Mouse (Mus musculus) forebrain, embryonic 15.5 days (tissue): Measurements from ENCODE around the gene Ccdc12. TPM values are rescaled to one million over a fixed set of nuclear protein-coding genes. Genes with fewer than 3 reads are reported as not detected.
A peak's percentile ranks its signal among the peaks of the same experiment; 100 is the strongest.

Experiments used
- ATAC-seq: fragments of 200-750 bp; cut with Nextera tagmentation; replicated peaks from 2 replicates; pipeline ENCODE4 v1.8.0; 2017; ENCODE audit warnings: mild to moderate bottlenecking, moderate TSS enrichment, moderate library complexity
- H3K27ac ChIP-seq: fragments of 300-500 bp; sonication (generic); replicated peaks from 2 replicates; pipeline ENCODE4 v1.5.1; 2015; ENCODE audit warnings: mild to moderate bottlenecking, inconsistent platforms
- H3K27me3 ChIP-seq: fragments of 300-500 bp; sonication (generic); 2 replicates; pipeline ENCODE4 v1.6.1; 2015; ENCODE audit warnings: inconsistent platforms
- H3K36me3 ChIP-seq: fragments of 300-500 bp; sonication (generic); 2 replicates; pipeline ENCODE4 v1.6.1; 2015; ENCODE audit warnings: mild to moderate bottlenecking, inconsistent platforms
- H3K4me1 ChIP-seq: fragments of 300-500 bp; sonication (generic); 2 replicates; pipeline ENCODE4 v1.6.1; 2015; ENCODE audit warnings: inconsistent platforms
- H3K4me2 ChIP-seq: fragments of 300-500 bp; sonication (generic); replicated peaks from 2 replicates; pipeline ENCODE4 v1.6.1; 2015; ENCODE audit warnings: mild to moderate bottlenecking, inconsistent platforms
- H3K4me3 ChIP-seq: fragments of 300-500 bp; sonication (generic); 2 replicates; pipeline ENCODE4 v1.5.1; 2015; ENCODE audit warnings: mild to moderate bottlenecking, inconsistent platforms
- H3K9ac ChIP-seq: fragments of 300-500 bp; sonication (generic); replicated peaks from 2 replicates; pipeline ENCODE4 v1.6.1; 2015; ENCODE audit warnings: mild to moderate bottlenecking, inconsistent platforms
- H3K9me3 ChIP-seq: fragments of 300-500 bp; sonication (generic); 2 replicates; pipeline ENCODE4 v1.6.1; 2016; ENCODE audit warnings: inconsistent platforms
- WGBS: fragments of 180-500 bp; shearing (Covaris S2); methylation state at CpG from one replicate; pipeline ENCODE4 v1.1.7; 2015; ENCODE audit warnings: mixed read lengths; 5-methylcytosine and 5-hydroxymethylcytosine counted together
- polyA plus RNA-seq: library from polyadenylated mRNA; unstranded; fragments of >200 nt; fragmentation: Nextera tagmentation; extraction: Ambion mirVana; gene quantifications from 2 replicates; pipeline ENCODE4 v1.2.1, GENCODE M21; 2015

The Ccdc12 gene
- polyA plus RNA-seq, 1 experiment from 2014 or later = 120 TPM

DNA sequence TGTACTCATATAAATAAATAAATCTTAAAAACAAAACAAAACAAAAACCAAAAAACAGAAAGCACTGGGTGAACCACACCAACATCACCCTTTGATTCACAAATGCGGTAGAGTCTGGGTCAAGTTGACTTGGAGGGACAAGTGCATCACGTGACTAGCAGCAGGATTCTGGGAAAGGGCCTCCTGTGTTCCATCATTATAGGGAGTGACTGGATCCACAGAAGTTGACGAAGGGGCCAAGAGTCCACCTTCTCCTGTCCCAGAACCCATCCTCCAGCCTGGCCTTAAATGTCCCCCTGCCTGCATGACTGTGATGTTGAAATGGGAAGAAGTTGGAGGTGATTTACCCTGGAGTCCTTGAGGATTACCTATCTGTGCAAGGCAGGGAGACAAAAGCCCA is 62.5 kb downstream of the Ccdc12 start:
- H3K36me3 ChIP-seq = peaks cover 3% of the 10 kb centered on the region; the same call in 1 of the 2 replicates
- no peak overlapping the region for H3K4me2 ChIP-seq
- H3K9me3 ChIP-seq = no peaks in the 10 kb centered on the region
- no peak overlapping the region for H3K9ac ChIP-seq
- no peak overlapping the region for H3K27ac ChIP-seq
- H3K4me1 ChIP-seq = no peaks in the 10 kb centered on the region
- no peaks in the 10 kb centered on the region for H3K27me3 ChIP-seq
- H3K4me3 ChIP-seq = no peak overlapping the region
- 84% methylated on average over 3 of the region's 3 CpGs for WGBS
- no peak for ATAC-seq

DNA sequence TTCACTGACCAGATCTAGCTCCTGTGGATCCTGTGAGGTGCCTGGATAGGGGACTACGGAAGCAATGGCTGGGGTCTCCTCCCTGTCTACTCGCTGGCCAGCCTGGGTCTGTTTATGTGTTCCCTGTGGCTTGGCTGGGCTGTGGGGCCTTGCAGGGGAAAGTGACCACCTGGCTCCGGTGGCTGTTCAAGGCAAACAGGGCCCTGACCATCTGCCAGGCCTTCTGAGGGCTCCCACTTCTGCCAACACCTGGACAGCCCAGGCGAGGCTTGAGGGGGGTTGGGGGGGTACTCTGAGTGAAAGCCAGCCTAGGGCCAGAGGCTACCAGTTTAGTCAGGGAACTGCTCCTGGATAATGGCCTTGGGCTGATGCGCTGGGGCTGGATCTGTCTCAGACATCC is 63.7 kb downstream of the Ccdc12 start:
- H3K4me3 ChIP-seq = no peak overlapping the region
- no peak overlapping the region for H3K4me2 ChIP-seq
- H3K36me3 ChIP-seq = no peaks in the 10 kb centered on the region
- H3K9me3 ChIP-seq = no peaks in the 10 kb centered on the region
- no peak overlapping the region for H3K27ac ChIP-seq
- no peaks in the 10 kb centered on the region for H3K27me3 ChIP-seq
- H3K4me1 ChIP-seq = no peaks in the 10 kb centered on the region
- 81% methylated on average over 5 of the region's 5 CpGs for WGBS
- ATAC-seq = no peak
- H3K9ac ChIP-seq = no peak overlapping the region

DNA sequence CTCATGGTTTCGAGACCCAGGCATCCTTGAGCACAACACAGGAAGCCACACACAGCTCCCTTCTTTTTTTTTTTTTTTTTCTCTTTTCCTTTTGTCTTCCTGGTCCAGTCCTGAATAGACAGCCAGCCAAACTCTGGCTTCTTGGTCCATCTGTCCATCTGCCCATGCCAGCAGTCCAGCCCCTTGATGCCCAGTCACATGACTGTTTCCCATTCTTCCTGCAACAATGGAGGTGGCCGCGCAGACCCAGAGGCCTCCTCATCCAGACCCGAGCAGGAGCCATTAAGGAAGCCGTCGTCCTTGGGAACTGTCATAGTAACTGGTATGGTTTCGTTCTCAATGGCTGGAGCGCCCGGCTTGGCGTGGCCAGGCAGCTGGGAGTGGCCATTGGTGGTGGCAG is 65.8 kb downstream of the Ccdc12 start:
- Histone ChIP-seq H3K9ac (no peak overlapping the region), H3K36me3 (no peaks in the 10 kb centered on the region), H3K9me3 (no peaks in the 10 kb centered on the region), H3K27me3 (peaks cover 11% of the 10 kb centered on the region; the same call in 1 of the 2 replicates), H3K4me3 (no peak overlapping the region), H3K4me1 (peaks cover 15% of the 10 kb centered on the region), H3K4me2 (no peak overlapping the region), H3K27ac (no peak overlapping the region)
- no peak for ATAC-seq
- 82% methylated on average over 10 of the region's 10 CpGs for WGBS

DNA sequence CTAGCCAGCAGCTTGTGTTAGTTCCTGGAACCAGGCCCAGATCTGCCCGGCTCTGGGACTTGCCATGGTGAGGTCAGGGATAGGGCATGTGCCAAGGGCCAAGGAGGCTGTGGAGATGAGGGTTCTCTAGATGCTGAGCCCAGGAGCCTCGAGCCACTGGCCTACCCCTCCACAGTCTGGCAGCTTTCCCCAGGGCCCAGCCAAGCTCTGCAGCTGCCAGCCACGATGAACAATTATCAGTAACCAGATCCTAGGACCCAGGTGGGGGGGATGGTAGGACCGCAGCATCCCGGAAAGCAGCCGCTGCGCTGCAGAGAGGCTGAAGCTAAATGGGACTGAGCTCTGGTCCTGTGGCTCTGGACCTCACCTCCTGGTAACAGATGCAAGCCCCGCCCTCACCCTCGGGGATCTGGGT is 69.4 kb downstream of the Ccdc12 start:
- Histone ChIP-seq H3K27ac (no peak overlapping the region), H3K27me3 (peaks cover 24% of the 10 kb centered on the region; the same call in 1 of the 2 replicates), H3K9ac (no peak overlapping the region), H3K36me3 (no peaks in the 10 kb centered on the region), H3K4me3 (no peak overlapping the region), H3K4me2 (no peak overlapping the region), H3K9me3 (no peaks in the 10 kb centered on the region), H3K4me1 (peaks cover 19% of the 10 kb centered on the region)
- ATAC-seq = peak; percentile 54
- 3% methylated on average over 9 of the region's 9 CpGs for WGBS

DNA sequence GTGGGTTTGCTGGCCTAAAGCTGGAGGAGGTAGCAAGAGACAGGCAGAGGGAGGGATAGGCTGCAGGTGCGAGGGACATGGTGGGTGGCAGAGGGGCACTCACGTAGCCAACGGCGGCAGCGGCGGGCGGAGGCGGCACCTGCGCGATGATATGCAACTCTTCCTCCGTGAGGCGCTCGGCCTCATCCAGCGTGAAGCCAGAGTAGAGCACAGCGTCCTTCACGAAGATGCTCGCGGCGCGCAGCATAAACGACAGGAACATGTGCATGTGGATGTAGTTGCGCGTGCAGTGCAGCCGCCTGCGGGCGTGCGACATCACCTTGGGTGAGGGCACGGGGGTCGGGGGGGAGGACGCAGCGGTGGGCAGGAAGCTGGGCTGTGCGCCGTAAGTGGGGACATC is 70.6 kb downstream of the Ccdc12 start:
- peaks cover 19% of the 10 kb centered on the region for H3K4me1 ChIP-seq
- H3K9me3 ChIP-seq = no peaks in the 10 kb centered on the region
- peak overlapping the region; percentile 30 for H3K9ac ChIP-seq
- H3K4me3 ChIP-seq = peak overlapping the region; percentile 31
- no peaks in the 10 kb centered on the region for H3K36me3 ChIP-seq
- peak overlapping the region; percentile 60 for H3K4me2 ChIP-seq
- no peak overlapping the region for H3K27ac ChIP-seq
- ATAC-seq = peak; percentile 3; the same call in 1 of the 2 replicates
- H3K27me3 ChIP-seq = peaks cover 24% of the 10 kb centered on the region; the same call in 1 of the 2 replicates
- WGBS = 2% methylated on average over 33 of the region's 33 CpGs

DNA sequence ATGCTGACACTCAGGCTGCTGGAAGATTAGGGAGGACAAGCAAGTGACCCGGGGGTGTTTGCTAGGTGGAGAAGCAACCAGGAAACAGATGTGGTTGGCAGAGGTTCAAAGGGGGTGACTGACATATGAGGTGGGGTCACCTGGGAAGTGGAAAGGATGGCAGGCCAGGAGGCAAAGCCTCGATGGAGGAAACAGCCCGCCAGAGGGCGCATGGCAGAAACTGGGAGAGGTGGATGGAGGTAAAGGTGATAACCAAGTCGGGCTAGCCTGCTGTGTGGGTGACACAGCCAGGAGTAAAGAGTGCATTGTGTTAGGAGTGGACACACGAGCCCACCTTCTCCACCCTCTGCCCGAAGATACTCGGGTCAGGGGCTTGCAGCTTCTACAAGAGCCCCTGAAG is 73.5 kb downstream of the Ccdc12 start:
- peaks cover 40% of the 10 kb centered on the region; the same call in 1 of the 2 replicates for H3K27me3 ChIP-seq
- H3K4me2 ChIP-seq = no peak overlapping the region
- 13% methylated on average over 8 of the region's 8 CpGs for WGBS
- no peaks in the 10 kb centered on the region for H3K9me3 ChIP-seq
- peaks cover 30% of the 10 kb centered on the region for H3K4me1 ChIP-seq
- no peak overlapping the region for H3K4me3 ChIP-seq
- ATAC-seq = no peak
- no peak overlapping the region for H3K27ac ChIP-seq
- no peak overlapping the region for H3K9ac ChIP-seq
- H3K36me3 ChIP-seq = no peaks in the 10 kb centered on the region

DNA sequence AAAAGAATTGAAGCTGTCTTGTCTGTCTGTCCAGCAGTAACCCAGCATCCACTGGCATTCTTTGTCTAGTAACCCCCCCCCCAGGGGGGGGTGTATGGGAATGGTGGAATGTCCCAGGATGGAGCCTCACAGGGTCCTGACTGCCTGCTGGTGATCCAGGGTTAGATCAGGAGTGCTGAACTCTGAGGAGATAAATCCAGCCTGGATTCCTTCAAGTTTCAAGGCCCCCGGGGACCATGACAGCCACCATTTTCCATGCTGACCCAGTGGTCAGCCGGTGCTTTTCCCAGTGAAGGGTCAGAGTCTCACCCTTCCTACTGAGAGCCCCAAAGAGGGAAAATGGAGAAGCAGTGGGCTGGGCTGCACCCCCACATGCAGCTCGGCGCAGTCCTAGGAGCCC is 75.6 kb downstream of the Ccdc12 start:
- Histone ChIP-seq H3K9me3 (no peaks in the 10 kb centered on the region), H3K36me3 (no peaks in the 10 kb centered on the region), H3K4me3 (no peak overlapping the region), H3K27me3 (peaks cover 31% of the 10 kb centered on the region; the same call in 1 of the 2 replicates), H3K9ac (no peak overlapping the region), H3K27ac (no peak overlapping the region), H3K4me2 (no peak overlapping the region), H3K4me1 (peaks cover 17% of the 10 kb centered on the region)
- WGBS = 71% methylated on average over 4 of the region's 4 CpGs
- ATAC-seq = no peak

DNA sequence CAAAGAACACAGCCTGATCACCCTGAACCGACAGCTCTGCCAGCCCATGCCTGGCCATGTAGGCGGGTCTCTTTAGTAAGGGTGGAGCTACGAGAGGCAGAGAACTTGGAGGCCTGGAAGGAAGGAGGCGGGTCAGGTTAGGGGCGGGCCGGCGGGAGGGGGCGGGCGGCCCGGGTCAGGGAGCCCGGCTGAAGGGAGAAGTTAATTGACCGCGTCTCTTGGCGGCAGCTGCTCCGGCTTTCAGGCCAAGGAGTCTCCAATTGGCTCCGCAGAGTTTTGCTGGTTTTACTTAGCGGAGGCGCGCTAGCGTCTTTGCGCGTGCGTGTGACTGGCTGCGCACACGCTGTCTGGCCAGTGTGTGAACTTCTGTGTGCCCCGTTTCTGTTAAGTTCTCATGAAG is 76.3 kb downstream of the Ccdc12 start:
- Histone ChIP-seq H3K9me3 (no peaks in the 10 kb centered on the region), H3K36me3 (no peaks in the 10 kb centered on the region), H3K4me2 (peak overlapping the region; percentile 79), H3K27ac (no peak overlapping the region), H3K4me1 (peaks cover 11% of the 10 kb centered on the region), H3K9ac (peak overlapping the region; percentile 41; the same call in 1 of the 2 replicates), H3K27me3 (peaks cover 23% of the 10 kb centered on the region; the same call in 1 of the 2 replicates), H3K4me3 (peak overlapping the region; percentile 42)
- 0% methylated on average over 26 of the region's 26 CpGs for WGBS
- peak; percentile 84 for ATAC-seq

DNA sequence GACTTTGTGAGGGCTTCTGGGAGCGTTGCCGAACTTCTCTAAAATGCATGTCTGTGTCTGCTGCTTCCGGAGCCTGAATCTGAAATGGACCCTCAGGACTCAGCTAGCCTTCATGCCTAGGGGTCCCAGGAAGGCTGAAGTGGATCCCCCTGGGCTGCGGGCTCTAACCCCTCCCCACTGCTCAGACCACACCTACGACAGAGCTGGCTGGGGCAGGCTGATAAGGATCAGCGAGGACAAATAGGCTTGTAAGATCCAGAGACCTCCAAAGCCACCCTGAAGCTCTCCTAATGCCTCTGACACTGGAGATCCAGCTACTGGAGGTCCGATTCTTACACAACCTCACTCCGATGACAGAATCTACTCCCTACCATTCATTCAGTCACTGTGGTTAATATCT is 76.8 kb downstream of the Ccdc12 start:
- 12% methylated on average over 8 of the region's 8 CpGs for WGBS
- H3K36me3 ChIP-seq = no peaks in the 10 kb centered on the region
- ATAC-seq = 0 out of 2 replicates have a peak, but pooled peaks have one; percentile 36

DNA sequence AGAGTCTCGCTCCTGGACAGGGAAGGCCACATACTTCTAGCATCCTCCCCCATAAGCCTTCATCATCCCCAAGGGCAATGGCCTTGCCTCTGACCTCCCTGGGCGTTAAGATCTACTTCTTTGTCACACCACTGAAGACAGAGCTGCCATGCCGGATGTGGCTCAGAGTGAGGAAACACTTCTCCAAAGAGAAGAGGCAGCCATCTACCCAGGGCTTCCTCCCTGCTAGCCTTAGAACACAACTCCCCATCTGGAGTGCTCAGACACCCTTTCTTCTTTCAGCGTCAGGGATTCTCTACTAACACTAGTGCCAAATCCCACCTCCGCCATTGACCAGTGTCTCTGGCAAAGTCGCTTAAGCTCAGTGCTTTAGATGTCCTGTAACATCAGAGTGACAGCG is 77.9 kb downstream of the Ccdc12 start:
- peaks cover 11% of the 10 kb centered on the region for H3K4me1 ChIP-seq
- no peaks in the 10 kb centered on the region for H3K9me3 ChIP-seq
- H3K9ac ChIP-seq = no peak overlapping the region
- no peak for ATAC-seq
- H3K27ac ChIP-seq = no peak overlapping the region
- WGBS = 80% methylated on average over 7 of the region's 7 CpGs
- H3K4me2 ChIP-seq = no peak overlapping the region
- H3K36me3 ChIP-seq = no peaks in the 10 kb centered on the region
- peaks cover 18% of the 10 kb centered on the region; the same call in 1 of the 2 replicates for H3K27me3 ChIP-seq
- no peak overlapping the region for H3K4me3 ChIP-seq

More for the DNA sequence above, 76.8 kb downstream of the Ccdc12 start:
- peaks cover 19% of the 10 kb centered on the region; the same call in 1 of the 2 replicates for H3K27me3 ChIP-seq
- H3K27ac ChIP-seq = no peak overlapping the region
- peak overlapping the region; percentile 79 for H3K4me2 ChIP-seq
- peak overlapping the region; percentile 42 for H3K4me3 ChIP-seq
- no peaks in the 10 kb centered on the region for H3K9me3 ChIP-seq
- peaks cover 11% of the 10 kb centered on the region for H3K4me1 ChIP-seq
- peak overlapping the region; percentile 41; the same call in 1 of the 2 replicates for H3K9ac ChIP-seq

DNA sequence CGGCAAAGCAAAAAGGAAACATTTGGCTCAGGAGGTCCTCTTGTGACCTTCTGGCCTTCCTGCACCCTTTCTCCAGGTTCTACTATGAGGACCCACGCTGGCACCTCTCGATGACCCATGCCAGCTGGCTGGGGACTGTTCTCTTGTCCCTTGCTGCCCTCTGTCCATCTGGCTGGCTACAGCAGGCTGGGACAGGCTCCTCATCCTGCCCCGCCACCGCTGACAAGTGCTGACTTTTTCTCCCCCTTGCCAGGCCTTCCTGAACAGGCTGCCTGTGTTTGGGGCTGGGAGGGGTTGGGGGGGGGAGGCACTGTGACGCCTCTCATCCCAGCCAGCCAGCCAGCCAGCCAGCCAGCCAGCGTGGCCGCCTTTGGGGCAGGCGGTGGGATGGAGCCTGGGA is 80.1 kb downstream of the Ccdc12 start:
- peaks cover 26% of the 10 kb centered on the region; the same call in 1 of the 2 replicates for H3K27me3 ChIP-seq
- H3K9ac ChIP-seq = no peak overlapping the region
- H3K4me1 ChIP-seq = peaks cover 11% of the 10 kb centered on the region
- H3K27ac ChIP-seq = no peak overlapping the region
- ATAC-seq = no peak
- no peak overlapping the region for H3K4me2 ChIP-seq
- no peaks in the 10 kb centered on the region for H3K36me3 ChIP-seq
- 45% methylated on average over 9 of the region's 9 CpGs for WGBS
- H3K4me3 ChIP-seq = no peak overlapping the region
- H3K9me3 ChIP-seq = no peaks in the 10 kb centered on the region

DNA sequence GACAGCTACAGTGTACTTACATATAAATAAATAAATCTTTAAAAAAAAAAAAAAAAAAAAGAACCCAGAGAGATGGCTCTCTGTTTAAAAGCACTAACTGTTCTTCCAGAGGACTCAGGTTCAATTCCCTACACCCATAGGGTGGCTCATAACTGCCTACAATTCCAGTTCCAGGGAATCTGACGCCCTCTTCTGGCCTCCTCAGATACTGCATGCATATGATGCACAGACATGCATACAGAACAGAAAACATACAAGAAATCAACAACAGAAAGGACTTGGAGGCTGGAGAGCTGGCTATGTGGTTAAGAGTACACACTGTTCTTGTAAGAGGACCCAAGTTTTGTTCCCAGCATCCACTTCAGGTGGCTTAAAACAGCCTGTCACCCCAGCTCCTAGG is 81.8 kb downstream of the Ccdc12 start:
- H3K4me2 ChIP-seq = no peak overlapping the region
- no peaks in the 10 kb centered on the region for H3K9me3 ChIP-seq
- H3K4me1 ChIP-seq = peaks cover 17% of the 10 kb centered on the region
- no peaks in the 10 kb centered on the region for H3K36me3 ChIP-seq
- H3K4me3 ChIP-seq = no peak overlapping the region
- H3K9ac ChIP-seq = no peak overlapping the region
- H3K27me3 ChIP-seq = peaks cover 25% of the 10 kb centered on the region; the same call in 1 of the 2 replicates
- no peak overlapping the region for H3K27ac ChIP-seq
- no peak for ATAC-seq
- 18% methylated on average over 1 of the region's 1 CpGs for WGBS

DNA sequence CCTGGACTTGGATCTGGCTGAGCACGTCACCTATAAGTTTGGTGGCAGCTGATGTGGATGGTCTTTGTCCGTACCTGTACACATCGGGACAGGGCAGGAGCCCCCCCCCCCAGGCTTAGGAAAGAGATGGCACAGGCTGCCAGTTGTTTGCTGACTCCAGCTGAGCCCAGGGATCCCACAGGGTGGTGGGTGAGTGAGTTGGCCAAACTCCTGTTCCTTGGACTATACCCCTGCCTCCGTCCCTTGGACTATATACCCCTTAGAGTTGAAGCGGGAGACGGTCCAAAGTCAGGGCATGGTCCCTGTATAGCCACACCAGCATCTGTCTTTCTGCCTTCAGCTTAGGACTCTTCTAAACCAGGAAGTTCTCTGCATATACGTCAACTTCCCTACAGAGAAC is 83.7 kb downstream of the Ccdc12 start:
- H3K36me3 ChIP-seq = no peaks in the 10 kb centered on the region
- no peak for ATAC-seq
- no peak overlapping the region for H3K27ac ChIP-seq
- peaks cover 22% of the 10 kb centered on the region for H3K4me1 ChIP-seq
- peaks cover 30% of the 10 kb centered on the region for H3K27me3 ChIP-seq
- H3K9me3 ChIP-seq = no peaks in the 10 kb centered on the region
- 87% methylated on average over 7 of the region's 7 CpGs for WGBS
- H3K4me3 ChIP-seq = no peak overlapping the region
- H3K4me2 ChIP-seq = no peak overlapping the region
- no peak overlapping the region for H3K9ac ChIP-seq
